Mouse (Mus musculus) urinary bladder, postnatal 25 days (tissue): ENCODE measurements around the gene Phykpl.
"Not testable (repeated sequence)": the region's sequence is repeated elsewhere in the genome, so short reads cannot be mapped to it uniquely, and the experiment has no call there.

Source experiments
- DNase-seq: peaks from one replicate; pipeline ENCODE4 v3.0.0; 2022; ENCODE audit warnings: low spot score

Phykpl gene

DNA sequence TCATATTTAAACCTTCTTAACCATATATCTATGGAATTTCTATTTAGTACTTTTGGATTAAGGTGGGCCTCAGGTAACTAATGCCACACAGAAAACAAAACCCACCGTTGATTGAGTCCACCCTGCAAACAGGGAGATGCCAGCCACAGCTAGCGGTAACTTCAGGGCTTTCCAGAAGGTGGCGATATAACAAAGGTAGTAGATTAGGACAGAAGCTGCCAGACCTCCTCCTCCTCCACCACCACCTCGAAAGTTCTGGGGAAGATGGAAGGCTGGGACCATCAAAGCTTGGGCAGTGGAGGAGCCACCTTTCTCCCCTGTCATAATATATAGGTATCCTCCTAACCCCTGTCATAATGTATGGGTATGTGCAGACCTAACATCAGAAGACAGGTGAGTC lies 33.1 kb downstream of the Phykpl start:
- DNase-seq: peak; percentile 59

- no peak for DNase-seq
Observed at GRCm38 (mm10) chr11:51618894-51619408, 34.4 kb downstream of the Phykpl start.

DNA sequence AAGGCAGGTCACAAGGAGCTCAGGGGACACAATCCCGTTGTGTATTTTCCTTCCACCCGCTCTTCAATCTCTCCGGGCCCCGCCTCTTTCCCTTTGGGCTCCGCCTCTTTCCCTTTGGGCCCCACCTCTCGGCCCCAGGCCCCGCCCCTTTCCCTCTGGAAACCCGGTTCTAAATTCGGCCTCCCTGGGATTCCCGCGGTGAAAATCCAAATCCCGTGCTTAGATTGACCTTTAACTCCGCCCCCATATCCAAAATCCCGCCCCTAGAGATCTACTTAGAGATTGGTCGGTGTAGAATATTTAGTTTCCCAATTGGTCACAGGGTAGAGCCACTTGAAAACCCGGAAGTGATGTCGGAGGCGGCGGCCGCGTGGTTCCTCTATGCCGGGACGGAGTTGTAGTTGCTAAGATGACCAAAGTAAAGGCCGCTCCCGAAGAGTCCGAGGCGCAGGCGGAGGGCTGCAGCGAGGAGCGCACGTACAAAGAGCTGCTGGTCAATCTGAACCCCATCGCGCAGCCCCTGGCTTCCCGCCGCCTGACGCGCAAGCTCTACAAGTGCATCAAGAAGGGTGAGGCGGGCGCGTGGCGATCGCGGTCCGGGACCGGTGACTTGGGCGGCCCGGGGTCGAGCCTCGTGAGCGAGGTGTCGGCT lies 35.0 kb downstream of the Phykpl start, which contains the start of gene Nhp2:
TSS of gene Nhp2 (plus strand) at position 327 of the 652 bp plus-strand sequence.
- peak; percentile 94 for DNase-seq

- no peak for DNase-seq
Observed at GRCm38 (mm10) chr11:51620084-51620483, 35.5 kb downstream of the Phykpl start.

- DNase-seq: no peak
Observed at GRCm38 (mm10) chr11:51621776-51622175, 37.2 kb downstream of the Phykpl start.

DNA sequence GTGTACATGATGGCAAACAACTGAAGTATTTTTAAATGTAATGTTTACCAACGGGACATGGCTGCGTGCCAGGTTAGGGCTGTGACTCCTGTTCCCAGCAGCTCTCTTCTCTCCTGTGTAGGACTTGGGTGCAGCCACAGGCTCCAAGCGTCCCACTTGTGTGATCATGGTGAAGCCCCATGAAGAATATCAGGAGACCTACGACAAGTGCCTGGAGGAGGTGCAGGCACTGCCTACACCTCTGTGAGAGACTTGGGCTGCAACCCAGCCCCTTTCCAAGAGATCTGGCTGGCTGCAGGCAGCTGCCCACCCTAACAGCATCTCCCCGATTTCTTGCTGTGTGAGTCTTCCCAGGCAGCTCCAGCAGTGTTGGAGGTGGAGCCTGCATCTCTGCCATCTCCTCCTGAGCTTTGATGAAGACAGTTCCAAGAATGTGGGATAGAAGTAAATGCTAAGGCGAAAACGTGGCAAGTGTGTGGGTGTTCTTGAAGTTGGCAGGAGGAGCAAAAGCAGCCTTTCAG lies 38.5 kb downstream of the Phykpl start:
- DNase-seq: no peak

DNA sequence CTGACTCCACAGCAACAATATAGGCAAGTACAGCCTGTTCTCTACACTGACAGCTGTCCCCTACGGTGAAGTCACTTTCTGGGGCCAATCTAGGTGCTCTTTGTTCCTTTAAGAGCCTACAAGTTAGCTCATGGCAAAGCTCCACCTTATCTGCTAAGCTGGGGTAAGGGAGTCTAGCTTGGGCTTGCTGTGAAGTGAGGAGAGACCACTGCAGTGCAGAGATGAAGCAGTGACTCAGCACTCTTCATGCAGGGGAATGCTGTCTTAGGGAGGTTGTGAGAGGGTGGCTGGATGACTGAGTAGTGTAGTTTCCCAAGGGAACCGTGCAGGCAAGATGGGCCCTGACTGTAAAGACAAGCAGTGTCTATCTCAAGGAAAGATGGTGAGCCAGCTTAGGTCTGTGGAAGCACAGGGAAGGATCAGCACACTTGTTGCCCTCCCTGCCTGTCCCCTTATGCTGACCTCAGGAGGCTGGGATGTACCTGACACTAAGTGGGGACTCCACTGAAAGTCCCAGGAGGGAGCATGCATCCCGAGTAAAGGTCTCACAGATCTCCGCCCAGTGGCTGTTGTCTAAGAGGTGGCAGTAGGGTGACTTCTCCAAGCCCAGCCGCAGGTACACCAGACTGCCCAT lies 40.7 kb downstream of the Phykpl start:
- no peak for DNase-seq

- DNase-seq: no peak
Observed at GRCm38 (mm10) chr11:51627425-51627824, 42.9 kb downstream of the Phykpl start.

GRCm38 (mm10) chr11:51627907-51628306 lies 43.4 kb downstream of the Phykpl start:
- DNase-seq: no peak

- DNase-seq: no peak
Observed at GRCm38 (mm10) chr11:51629651-51630314, 45.2 kb downstream of the Phykpl start.

DNA sequence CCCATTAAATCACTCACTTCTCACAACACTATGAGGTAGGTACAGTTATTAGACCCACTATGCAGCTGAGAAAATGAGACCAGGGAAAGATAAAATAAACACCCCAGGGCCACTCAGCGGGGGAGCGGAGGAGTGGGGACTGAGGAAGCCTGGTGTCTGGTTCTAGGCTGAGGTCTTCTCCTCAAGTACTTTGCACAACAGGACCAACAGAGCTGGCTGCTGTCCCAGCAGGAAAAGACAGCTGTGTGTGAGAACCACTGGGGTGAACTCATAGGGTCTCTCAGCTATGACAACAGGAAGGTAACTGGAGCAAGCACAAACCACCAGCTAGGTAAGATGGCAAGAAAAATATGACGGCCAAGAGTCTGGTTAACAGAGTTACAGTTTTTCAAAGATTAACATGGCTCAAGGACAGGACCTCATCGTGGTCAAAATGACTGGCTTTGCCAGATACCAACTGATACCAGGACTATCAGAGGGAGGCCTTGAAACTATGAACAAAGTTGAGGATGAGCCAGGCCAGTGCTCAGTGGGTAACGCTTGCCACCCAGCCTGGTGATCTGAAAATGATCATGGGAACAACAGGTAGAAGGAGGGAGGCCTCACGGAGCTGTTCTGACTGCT lies 47.7 kb downstream of the Phykpl start:
- DNase-seq: no peak

DNA sequence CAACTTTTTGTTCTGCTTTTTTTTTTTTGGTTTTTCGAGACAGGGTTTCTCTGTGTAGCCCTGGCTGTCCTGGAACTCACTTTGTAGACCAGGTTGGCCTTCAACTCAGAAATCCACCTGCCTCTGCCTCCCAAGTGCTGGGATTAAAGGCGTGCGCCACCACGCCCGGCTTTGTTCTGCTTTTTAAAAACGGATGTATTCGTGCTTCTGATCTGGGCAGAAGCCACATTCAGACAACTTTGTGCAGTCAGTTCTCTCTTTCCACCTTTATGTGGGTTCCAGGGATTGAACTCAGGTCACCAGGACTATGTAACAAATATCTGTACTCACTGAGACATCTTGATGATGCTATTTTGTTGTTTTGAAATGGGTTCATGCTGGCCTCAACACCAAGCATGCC lies 48.6 kb downstream of the Phykpl start:
- DNase-seq: not testable (repeated sequence)

- no peak for DNase-seq
Observed at GRCm38 (mm10) chr11:51633721-51634120, 49.2 kb downstream of the Phykpl start.

DNA sequence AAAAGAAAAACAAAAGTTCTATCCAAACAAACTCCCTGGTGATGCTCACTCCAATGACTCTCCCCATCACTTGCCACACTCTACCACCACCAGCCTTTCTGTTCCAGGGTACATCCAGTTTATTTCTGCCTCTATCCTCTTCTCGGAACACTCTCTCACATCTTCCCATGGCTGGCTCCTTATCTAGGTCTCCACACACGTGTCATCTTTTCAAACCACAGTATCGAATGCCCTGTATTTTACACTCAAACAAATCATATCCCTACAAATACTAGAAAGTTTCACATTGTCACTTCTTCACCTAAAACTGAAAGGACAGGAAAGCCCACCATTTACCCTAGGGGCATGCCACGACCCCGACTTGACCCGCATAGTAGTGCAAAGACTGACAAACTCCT lies 50.6 kb downstream of the Phykpl start:
- DNase-seq: no peak

DNA sequence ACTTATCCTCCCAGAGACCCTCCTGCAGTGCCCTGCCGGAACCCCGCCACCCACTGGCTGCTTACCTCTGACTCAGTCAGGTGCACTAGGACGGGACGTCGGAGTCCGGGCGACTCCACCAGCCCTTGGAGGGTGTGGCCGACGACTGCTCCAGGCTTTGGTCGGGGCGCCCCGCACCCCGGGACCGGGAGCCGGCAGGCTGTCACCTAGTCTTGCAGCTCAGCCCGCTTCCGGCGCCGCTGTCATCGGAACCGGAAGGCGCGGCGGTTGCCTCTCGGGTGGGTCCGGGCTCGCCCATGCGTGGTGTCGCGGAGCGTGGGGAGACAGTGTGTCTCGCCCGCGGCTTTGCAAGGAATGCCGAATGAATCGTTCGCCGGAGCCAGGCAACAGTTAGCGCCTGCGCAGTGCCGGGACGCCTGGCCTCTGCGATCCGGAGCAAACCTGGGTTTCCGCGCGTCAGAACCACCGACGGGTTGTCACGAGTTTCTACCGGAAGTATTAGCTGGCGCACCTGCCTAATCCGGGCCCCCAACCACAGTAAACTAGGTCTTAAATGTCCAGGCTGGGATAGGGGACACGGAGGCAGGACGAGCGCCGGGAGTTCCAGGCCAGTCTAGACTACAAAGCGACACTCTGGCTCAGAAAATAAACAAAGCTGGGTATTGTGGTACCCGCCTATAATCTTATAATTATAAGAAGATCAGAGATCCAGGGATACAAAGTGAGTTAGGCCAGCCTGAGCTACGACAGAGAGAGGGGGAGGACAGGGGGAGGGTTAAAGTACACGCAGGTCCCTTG lies 51.2 kb downstream of the Phykpl start, which contains the start of gene Rmnd5b:
TSS of gene Rmnd5b (minus strand) at position 372 of the 798 bp plus-strand sequence.
- peak; percentile 86 for DNase-seq

- peak; percentile 45 for DNase-seq
Observed at GRCm38 (mm10) chr11:51636323-51636684, 51.7 kb downstream of the Phykpl start.

DNA sequence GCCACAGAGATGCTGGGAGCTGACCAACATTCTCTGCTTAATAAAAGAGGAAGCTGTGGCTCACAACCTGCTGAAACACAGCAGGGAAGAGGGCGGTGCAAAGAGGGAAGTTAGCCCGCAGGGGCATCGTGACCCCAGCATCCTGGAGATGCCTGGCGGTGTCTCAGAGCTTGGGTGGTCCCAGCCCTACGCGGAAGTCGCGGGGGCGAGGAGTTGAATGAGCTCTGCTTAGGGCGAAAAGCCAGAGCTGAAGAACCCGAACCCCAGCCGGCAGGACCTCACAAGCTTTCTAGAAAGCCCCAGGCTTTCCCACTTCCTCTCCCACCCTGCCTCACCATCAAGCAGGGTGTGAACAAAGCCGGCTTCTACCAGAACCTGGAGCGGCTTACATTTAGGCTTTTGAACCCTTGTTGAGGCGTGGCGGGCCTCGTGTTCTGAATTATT lies 53.4 kb downstream of the Phykpl start:
- no peak for DNase-seq

DNA sequence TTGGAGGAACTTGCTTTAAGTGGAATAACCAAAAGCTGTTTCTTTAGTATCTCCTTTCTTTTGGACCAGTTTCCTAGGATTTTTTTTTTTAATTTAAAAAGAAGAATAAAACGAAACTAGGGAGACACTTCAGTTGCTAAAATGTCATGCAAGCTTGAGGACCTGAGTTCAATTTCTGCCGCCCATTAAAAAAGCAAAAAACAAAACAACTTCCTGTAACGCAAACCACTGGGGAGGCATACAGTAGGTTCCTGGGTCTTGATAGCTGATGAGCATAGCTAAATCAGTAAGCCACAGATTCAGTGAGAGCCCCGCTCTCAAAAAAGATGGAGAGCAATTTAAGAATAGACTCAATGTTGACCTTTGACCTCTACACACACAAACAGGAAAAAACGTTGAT lies 53.9 kb downstream of the Phykpl start:
- DNase-seq: no peak

GRCm38 (mm10) chr11:51640748-51641147 lies 56.2 kb downstream of the Phykpl start:
- no peak for DNase-seq

- DNase-seq: no peak
Observed at GRCm38 (mm10) chr11:51643202-51643601, 58.6 kb downstream of the Phykpl start.

DNA sequence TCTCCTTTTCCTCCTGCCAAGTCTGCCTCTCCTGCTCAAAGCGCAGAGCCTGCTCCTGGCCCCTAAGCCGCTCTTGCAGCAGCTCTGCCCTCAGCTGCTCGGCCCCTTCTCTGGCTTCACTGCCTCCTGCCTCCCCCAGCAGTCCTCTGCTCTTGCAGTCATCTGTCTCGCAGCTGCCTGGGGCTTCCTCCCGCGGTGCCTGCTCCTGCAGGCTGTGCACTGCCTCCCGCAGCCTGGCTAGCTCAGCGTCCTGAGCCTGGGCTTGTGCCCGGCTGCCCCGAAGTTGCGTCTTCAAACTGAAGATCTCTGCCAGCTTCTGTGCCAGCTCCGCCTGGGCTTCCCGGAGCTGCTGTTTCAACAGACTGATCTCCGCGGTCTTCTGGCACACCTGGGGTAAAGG lies 59.2 kb downstream of the Phykpl start:
- DNase-seq: no peak
